Mouse (Mus musculus): Measurements from ENCODE around the gene Map3k7.

Gene Map3k7

DNA sequence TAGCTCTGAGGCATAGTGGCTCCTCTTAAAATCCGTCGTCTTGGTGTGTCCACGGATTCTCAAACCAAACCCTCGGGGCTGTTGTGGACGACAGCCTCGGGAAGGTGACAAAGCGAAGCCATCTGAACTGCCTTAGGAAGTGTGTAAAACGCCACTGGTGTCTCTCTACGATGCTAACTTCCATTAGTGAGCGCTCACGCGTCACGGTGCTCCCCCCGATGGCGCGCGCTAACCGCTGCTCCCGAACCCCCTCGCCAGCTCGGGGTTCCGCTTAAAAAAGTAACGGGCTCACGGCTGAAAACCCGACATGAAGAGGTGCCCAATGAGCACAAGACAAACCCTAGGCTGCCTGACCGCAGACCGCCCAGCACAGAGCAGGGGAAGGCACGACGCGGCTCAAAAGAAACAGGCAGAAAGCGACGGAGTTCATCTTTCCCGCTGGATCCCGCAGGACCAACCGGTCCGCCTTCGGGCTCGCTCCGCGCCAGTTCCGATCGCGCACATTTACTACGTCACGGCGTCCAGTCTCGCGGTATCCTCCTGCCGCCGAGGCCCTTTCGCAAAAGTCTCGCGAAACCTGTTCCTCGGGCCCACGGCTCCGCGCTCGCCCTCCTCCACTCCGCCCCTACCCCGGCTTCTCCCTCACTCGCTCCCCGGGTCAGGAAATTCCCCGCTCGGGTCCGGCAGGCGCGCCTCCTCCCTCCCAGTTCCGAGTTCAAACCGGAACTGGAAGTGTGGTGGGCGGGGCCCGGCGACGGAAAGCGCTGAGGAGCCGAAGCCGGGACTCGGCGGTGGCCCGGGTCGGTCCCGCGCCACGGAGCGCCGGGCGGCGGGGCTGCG lies at the start of gene Map3k7:
Gene Map3k7, plus strand, starts transcription at position 744 of the 840 bp plus-strand sequence.
- peak; percentile 97 for DNase-seq

DNA sequence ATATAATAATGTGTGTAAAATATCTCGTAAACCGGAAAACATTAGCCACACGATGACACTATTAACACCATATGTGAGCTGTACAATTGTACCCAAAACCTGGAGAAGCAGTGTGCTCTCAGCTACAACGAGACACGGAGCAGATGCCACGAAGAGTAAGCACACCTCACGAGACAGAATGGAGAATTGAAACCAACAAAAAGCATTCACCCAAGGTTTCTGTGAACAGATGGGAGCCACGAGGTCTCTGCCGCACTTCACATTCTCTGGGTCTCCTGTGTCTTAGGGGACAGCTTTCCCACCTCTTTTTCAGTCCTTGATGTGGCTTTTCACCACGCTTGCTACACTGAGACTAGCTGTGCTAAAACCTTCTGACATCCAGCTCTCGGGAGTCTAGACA lies 48.8 kb upstream of the Map3k7 start:
- peak in 1 of 2 experiments; percentile 5 for DNase-seq

DNA sequence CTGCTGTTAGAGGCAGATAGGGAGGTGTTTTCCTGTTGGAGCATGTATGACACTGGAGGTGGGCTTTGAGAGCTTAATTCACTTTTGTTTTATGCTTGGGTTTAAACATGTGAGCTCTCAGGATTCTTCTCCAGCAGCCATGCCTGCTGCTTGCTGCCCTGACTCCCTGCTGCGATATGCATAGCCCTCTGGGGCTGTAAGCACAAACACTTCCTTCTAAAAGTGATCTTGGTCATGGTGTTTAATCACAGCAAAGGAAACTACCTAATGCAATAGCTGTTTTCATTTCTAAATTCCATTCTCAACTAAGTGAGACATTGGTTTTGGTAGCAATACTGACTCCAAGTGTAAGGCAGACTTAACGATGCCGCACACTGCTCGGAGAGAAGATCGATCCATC lies 45.2 kb upstream of the Map3k7 start:
- no peak for DNase-seq

DNA sequence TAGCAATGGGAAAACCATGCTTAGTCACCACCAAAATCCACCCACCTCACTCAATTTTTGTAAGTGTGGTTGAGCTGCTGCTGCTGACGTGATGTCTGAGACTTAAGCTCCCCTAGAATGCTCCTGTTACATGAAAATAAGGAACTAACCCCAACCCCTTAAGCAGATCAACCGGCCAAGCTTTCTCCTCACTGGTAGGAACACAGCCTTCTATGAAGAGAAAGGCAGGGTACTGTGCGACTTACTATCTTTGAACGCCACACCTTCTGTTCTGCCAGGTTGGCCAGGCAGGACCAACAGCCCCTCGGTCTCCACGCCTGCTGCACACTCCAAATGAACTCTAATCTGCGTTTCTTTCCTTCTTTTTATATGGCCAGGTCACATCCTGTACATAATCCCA lies 41.7 kb upstream of the Map3k7 start:
- DNase-seq = no peak

DNA sequence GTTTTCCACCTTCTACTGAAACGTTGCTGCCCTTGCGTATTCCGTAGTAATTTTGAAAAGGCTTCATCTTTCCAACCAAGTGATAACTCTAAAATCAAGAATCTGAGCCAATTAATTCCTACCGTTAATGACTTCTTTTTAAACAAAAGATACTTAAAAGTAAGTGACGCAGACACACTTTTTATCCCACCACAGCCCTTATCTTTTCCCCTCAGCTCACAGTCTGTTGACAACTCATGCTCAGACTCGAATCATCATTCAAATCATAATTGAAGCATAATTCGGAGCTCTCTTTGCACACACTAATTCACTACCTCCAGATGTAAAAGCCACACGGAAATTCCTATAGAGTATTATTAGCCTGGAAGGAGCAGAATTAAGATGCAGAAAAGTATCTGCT lies 40.5 kb upstream of the Map3k7 start:
- no peak for DNase-seq

DNA sequence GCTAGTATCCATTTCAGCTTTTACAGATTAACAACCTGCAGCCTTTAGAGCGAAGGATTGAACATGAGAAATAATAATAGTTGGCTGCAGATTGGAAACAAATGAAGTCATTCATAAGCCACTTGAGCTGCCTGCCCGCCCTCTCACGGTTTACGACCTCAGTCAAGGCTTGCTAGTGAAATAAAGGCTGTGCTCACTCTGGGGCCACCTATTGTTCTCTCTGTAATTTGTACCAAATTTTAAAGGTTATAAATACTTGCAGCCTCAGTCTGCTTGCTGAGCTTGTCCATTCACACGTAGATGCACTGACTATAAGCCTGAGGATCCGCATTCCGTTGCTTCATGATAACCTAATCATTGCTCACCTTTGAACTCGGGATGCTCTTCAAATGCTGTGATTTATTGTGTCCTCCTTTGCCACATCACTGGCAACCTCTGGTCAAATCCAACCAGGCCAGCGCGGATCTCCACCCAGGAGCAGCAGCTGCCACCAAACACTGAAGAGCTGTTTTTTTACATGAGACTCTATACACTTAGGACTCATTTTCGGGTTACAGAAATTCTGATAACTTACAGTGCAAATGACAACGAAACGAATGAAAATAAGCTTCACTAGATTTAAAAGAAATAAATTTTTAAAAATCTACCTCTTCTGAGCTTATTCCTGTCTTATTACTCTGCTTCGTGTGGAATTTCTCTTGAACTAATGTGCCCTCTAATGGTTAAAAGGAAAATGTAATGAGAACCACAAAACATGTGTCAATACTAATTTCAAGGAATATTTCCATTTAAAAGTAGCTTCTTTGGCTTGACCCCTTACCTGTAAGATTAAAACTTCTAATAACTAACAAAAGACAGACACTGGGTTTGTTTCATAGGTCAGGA lies 39.4 kb upstream of the Map3k7 start:
- no peak for DNase-seq

DNA sequence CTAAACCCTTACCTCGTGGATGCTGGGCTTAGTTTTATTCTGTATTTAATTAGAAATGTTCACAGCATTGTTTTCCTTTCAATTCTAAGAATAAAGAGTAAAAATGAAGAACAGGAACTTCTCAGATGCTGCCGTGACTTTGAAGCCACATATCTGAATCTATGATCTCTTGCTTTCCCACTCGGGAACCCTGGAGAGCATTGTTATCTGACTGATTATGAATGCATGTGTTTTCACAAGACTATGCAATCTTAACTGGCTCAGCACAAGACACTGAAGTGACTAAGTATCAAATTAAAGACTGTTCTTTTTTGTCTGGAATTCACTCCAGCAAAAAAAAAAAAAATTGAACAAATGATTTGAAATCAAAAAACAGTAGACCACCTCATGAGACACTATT lies 30.7 kb upstream of the Map3k7 start:
- DNase-seq = no peak

DNA sequence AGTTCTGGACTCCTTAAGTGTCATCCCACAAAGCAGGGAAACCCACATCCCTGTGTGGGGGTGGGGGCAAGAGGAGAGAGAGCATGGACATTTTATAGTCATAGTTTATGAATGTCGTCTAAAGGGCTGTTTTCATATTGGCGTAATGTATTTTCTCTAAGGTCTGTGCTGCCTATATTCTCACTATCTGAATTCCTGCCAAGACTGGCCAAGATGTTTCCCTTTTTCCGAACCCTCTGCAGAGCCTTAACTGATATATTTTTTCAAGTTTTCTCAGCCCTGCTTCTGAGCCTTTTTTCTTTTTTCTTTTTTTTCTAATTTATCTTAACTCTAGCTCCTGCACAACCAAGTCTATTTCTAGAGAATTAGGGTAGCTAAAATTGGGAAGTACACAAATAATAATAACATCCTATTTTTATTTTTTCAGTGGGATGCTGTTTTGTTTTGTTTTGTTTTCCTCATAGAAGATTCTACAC lies 28.0 kb upstream of the Map3k7 start:
- DNase-seq = no peak

DNA sequence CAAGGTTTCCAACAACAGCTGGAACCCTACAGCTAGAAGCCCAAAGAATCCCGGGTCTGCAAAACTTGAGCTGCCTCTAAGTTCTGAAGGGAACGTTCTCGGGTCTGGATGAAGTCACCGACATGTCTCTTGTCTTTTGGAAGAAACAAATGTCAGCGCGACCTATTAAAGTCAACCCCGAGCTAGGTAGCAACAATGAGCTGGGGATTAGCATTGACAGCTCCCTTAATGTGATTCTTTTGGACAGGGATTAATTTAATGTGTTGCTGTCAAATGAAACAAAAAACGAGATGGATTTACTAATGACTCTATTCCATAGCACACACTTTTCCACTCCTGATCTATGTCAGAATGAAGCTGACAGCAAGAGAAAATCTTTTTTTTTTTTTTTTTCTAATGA lies 27.5 kb upstream of the Map3k7 start:
- no peak for DNase-seq

DNA sequence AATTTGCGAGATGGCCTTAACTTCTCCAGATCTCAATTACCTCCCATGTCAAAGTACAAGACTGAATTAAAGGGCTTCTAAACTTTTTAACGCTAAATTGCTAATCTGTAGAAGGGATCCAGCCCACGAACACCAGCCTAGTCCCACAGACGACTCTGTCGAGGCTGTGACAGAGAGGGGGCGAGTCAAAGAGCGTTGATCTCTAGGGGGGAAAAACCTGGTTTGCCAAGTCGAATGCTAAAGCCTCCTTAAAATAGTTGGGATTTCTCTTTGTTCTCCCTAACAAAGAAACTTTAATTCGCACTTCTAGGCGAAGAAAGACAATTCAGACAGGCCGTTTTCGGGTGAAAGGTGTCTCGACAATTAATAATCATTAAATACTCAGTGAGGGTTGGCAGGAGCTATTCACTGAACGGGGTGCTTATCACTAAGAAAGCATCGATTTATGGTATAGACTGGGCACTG lies 27.0 kb upstream of the Map3k7 start:
- no peak for DNase-seq

DNA sequence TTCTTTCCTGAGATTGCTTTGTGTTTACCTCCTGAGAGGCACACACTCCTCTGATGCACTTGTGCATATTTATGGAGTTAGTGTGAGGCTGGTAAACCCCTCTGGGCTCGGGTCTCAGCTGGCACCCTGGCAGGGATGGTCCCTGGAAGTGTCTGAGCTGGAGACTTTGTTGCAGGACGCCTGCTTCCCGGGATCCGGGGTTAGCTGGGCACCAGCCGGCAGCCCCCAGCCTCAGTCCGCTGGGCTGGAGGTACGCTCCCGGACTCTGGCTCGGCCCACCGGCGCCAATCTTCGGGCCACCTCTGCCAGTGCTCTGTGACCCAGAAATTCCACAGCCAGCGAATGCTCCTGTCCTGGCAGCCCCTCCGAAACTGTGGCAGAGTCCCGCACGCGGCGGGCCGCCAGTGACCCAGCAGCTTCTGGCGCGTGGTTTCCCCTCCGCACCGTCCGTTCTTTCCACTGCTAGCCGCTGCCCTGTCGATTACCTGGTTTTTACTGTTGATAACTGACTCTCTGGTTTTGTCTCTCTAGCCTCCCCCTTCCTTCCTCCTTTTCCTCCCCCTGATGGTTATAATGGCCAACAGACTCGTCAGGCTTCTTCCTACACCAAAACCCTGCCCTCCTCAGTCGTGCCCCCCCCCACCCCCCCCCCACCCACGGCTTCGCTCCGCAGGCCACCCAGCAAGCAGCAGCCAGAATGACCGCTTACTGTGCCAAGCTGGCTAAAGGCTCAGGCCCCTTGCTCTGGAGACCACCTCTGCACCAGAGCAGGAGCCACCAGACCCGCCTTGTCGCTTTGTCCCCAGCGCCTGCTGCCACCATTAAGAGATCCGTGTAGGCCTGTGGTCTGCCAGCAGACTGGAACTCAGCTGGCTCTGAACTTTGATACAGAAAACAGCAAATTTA lies 26.3 kb upstream of the Map3k7 start:
- DNase-seq = peak; percentile 36 to 49

DNA sequence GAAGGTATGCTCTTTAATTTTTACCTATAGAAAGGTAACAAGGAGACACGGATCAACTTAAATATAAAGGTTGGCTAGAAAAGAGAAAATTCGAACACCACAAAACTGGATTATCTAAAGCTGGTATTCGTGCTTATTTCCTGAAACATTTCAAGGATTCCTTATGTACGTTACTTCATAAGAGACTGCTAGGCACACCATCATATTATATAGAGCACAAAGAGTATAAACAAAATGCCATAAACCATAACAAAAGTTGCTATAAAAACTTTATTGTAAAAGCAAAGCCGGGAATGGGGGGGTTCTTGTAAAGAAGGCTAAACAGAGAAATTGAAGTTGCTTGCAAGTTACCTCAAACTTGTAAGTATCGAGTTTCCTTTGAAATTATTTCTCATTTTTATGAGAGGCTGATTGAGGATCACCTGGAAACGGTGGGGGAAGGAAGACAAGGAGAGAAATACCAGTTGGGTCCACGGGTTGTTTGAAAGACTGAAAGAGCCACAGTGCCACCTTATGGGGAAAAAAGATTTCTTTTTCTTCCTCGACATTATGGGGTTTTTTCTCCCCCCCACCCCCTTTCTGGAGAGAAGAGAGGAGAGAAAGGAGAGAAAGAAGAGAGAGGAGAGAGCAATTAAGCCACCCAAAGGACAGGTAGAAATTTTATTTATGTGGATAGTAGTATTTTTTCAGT lies 25.3 kb upstream of the Map3k7 start:
- peak in 1 of 2 experiments; percentile 37 for DNase-seq

DNA sequence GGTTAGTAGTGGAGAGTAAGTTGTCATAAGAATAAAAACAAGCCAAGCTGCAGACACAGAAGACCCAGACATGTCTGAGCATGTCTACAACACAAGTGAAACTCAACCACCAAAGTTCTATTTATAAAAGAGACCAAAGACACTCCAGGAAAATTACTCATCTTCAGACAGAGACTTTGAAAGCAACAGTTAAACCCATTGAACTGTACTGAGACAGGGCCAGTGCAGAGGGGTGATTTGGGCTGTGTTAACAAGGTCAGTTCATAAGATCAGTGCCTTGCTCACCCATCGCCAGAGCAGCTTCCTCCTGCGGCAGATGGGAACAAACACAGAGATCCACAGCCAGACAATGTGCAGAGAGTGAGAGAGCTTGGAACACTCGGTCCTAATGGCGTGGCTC lies 22.3 kb upstream of the Map3k7 start:
- DNase-seq = no peak

DNA sequence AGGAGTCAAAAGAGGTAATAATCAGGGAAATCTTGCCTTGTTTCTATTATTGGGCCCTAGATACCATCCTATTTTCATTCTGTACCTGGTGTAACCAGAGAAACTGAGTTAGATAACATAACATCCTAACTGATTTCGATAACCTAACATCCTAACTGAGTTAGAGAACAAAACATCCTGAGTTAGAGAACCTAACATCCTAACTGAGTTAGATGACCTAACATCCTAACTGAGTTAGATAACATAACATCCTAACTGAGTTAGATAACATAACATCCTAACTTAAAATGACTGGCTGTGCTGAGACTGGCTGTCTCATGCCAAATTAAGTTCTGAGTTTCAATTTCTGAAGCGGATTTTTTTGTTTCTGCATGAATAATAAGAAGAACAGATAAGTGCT lies 20.9 kb upstream of the Map3k7 start:
- DNase-seq = no peak

DNA sequence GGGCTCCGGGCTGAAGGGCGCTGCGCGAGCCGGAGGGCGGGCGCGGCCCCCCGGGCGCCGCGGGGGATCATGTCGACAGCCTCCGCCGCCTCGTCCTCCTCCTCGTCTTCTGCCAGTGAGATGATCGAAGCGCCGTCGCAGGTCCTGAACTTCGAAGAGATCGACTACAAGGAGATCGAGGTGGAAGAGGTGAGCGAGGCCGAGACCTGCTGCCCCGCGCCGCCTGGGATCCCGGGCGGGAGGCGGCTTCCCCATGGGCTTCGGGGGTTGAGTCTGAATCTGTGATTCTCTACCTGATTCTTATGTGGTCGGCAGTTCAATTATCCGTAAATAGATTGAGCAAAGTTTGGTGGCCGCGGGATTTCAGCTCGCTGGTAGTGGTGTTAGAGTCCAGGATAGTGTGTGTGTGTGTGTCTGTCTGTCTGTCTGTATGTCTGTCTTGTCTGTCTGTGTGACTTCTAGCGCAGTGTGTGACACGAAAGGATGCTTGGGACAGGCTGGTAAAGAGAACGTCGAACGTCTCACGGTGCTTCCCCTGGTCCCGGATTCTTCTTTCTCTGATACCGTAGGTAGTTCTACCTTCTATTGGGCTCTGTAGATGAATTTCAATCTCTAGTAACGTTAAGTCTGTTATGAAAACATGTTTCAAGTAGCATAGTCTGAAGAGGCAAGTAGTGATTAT lies 438 bp downstream of the Map3k7 start:
- no peak for DNase-seq

DNA sequence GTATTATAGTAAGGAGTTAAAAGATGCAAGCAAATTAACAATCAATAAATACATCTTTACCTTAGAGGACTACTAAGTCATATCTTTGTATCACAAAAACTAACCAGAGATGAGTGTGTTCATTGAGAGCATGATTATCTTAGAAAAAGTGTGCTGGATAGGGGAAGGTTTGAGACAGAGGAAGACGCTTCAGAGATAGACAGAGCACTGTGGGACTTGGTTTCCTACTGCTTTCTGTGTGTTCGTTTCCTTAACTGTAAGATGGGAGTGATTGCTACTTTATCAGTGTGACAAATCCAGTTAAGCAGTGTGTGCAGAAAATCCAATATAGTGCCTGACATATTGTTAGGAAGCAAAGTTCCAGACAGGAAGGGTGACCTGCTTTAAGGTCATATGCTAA lies 1.3 kb downstream of the Map3k7 start:
- DNase-seq = no peak

DNA sequence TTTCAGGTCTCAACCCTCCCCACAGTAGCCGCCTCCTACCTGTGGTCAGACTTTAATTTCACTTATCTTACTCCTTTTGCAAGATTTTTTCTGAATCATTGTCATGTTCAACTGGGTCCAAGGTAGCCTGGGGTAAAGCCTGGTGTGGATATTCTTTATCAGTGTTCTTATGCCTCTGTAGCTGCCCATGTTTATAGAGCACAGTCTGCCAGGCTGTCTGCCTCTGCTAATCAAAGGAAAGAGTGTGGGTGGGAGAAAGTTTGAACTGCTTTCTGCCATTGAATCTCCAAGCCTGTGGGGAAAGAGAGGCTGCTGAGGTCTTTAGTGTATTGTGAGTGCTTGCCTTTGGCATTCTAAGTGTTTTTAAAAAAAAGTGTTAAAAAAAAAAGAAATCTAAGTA lies 7.5 kb downstream of the Map3k7 start:
- DNase-seq = no peak

DNA sequence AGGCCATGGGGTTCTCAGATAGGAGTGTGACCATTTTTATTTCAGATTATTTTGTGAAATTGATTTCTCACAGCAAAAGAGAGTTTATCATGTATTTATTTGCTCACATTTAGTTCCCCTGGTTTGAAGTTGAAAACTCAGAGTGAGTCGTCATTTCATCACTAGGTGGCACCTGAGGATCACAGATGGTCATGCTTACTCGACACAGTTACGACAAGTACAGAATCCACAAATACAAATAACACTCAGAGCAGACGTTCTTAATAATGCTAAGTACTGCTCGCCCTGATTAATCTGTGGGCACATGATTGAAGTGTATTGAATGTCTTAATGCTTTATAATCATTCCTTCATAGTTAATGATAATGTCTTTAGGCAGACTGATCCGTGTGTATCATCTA lies 8.3 kb downstream of the Map3k7 start:
- peak in 1 of 2 experiments; percentile 27 for DNase-seq

DNA sequence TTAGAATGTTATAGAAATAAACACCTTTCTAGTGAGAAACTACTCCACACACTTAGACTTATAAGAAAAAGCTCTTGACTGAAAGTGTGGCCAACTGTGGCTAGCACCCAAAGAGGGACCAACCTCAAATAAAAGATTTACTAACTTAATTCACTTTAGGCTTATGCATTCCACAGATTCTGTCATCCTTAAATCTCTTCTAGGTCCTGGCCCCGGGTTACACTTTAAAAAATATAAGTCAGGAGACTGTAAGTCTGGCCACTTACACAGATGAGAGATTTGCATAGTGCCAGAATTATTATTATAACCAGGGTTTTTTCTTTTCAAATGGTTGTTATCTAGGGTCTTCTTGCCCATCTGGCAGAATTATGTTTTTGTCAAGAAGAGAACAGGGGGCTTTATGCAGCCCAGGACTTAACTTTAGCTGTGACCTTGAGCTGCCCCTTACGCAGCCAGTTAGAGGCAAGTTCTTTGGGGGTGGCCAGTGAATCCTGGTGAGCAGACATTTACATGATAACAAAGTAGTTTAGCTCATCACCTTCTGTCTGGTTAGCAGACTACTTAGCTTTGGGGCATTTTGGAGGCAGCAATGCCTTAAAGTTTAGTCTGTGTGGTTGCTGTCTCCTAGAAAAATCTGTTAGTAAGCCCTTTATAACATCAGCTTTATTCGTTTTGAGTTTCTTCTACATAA lies 11.5 kb downstream of the Map3k7 start:
- no peak for DNase-seq

DNA sequence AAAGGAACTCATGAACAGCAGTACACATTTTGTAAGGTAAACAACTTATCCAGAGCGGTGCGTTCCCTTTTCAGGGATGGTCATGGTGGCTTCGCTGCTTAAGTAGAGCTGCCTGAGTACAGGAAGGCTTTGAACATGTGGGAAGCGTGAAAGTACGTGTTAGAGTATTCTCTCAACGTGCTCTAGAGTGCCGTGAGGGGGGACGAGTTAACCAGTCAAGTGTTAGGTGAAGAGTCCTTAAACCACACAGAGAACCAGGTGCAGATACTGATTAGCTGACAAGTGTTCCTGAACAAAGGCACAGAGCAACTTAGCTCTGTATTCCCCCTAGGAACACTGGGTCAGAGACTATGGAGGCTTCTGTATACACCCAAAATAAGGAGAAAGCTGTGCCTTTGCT lies 18.0 kb downstream of the Map3k7 start:
- no peak for DNase-seq

DNA sequence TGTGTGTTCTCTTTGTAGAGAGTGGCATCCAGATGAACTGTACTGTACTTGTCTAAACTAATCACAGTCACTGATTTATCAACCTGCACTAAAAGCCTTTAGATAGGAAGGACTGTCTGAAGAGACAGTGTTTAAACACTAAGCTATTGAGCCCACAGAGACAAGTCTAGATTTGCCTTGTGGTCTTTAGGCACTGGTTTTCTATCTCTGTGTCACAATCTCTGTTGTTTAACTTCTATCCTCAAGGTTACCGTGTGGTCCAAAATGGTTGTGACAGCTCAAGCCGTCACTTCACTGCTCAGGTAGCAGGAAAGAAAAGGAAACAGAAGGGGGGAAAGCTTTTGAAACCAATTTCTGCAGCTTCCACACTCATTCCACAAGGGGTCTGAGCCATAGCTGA lies 29.5 kb downstream of the Map3k7 start:
- no peak for DNase-seq
